Mouse (Mus musculus): ENCODE results near the gene Ing2.

Ing2 gene

GRCm38 (mm10) chr8:47675786-47676185 lies 430 bp upstream of the Ing2 start:
- no peak for DNase-seq (ENCODE audit: low spot score in 2 of 2)

GRCm38 (mm10) chr8:47674140-47674776 lies 1.1 kb downstream of the Ing2 start:
- DNase-seq (ENCODE audit: low spot score in 2 of 2), result no peak

- peak; percentile 83 to 94 for DNase-seq (ENCODE audit: low spot score in 2 of 2)
Measured at GRCm38 (mm10) chr8:47673317-47674139, 1.8 kb downstream of the Ing2 start.

DNA sequence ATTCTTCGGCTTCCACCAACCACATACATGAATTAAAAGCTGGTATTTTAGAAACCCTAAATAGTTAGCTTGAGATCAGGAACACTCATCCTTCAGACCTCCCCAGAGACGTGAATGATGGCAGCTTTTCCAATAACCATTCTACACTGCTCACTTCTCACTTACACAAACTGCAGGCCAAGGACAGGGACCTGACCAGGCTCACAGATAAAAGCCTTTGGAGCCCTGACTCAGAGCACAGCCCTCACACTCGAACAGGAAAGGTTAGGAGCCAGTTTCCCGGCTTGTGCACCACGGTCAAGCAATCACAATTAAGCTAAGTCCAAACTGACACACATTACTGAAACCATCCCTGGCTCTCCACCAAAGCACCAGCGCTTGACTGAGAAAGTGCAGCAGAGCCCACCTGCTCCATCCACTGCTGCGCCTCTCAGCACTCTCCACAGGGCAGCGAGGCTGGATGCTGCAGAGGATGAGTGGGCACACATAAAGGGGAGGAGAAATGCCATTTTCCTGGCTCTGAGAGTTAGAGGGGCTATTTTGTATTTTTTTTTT lies 11.0 kb downstream of the Ing2 start:
- DNase-seq (ENCODE audit: low spot score in 2 of 2), result no peak

DNA sequence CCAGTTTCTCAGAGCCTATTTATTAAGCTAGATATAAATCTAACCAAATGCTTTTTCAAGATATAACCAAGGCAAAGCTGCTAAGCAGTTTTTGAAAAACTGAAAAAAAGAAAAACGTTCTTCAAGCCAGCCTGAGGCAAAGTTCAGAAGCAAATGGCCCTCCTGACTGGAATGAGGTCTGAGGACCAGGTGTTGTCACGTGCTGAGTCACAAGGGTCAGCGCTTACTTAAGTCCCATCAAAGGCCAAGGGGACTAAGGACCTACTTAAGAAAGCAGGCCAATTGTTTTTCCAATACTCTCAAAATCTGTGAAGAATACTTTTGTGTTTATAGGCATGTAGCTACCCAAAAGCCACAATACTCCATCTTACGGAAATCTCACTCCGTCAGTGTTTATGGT lies 12.2 kb downstream of the Ing2 start:
- DNase-seq (ENCODE audit: low spot score in 2 of 2), result no peak

DNA sequence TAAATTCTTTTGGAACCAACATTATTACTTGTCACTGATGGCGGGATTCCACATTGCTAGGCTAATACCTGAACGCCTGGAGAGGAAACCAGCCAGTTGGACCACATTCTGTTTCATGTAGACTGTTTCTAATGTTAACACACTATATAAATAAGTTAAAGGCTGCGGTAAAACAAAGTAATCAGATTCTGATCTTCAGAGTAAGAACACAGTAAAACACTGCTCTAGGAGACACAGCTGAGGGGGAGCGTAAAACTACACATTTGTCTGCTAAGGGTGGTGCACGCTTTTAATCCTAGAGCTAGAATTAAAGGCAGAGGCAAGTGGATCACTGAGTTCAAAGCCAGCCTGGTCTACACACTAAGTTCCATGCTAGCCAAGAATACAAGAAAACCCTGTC lies 12.6 kb downstream of the Ing2 start:
- DNase-seq (ENCODE audit: low spot score in 2 of 2), result no peak

GRCm38 (mm10) chr8:47660394-47660793 lies 15.0 kb downstream of the Ing2 start:
- DNase-seq (ENCODE audit: low spot score in 2 of 2), result no peak

- no peak for DNase-seq (ENCODE audit: low spot score in 2 of 2)
Measured at GRCm38 (mm10) chr8:47659463-47659862, 15.9 kb downstream of the Ing2 start.

GRCm38 (mm10) chr8:47654406-47654805 lies 20.9 kb downstream of the Ing2 start:
- no peak for DNase-seq (ENCODE audit: low spot score in 2 of 2)

DNA sequence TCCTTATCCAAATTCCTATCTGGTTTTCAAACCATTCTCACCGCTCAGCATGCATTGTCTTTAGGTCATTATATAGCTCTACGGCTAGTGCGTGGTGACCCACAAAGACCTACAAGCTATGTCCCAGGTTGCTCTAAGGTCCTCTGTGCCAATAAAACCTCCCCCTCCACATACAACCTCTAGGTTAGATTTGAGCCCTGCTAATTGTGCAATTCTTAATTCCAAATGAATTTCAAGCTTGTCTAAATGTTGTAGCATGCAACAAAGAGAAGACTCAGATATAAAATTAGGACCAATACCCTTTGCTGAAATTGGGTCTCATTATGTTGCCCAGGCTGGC lies 22.6 kb downstream of the Ing2 start:
- no peak for DNase-seq (ENCODE audit: low spot score in 2 of 2)

GRCm38 (mm10) chr8:47651913-47652736 lies 23.2 kb downstream of the Ing2 start:
- no peak for DNase-seq (ENCODE audit: low spot score in 2 of 2)

DNA sequence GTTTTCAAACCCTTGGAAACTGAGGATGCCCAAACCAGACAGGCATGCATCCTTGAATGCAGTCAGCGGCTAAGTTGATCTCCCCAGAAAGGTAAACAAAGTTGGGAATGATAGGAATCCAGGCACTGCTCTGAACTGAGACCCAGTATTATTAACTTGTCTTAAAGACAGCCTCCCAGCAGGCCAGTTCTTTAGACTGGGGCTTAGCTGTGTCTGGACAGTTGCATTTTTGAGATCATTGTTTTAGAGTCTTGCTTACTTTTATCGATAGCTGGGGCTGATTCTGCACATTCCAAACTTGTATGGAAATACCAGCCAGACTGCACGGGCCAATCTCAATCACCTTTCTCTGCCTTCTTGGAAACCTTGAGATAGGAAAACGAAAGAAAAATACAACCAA lies 24.5 kb downstream of the Ing2 start:
- no peak for DNase-seq (ENCODE audit: low spot score in 2 of 2)

DNA sequence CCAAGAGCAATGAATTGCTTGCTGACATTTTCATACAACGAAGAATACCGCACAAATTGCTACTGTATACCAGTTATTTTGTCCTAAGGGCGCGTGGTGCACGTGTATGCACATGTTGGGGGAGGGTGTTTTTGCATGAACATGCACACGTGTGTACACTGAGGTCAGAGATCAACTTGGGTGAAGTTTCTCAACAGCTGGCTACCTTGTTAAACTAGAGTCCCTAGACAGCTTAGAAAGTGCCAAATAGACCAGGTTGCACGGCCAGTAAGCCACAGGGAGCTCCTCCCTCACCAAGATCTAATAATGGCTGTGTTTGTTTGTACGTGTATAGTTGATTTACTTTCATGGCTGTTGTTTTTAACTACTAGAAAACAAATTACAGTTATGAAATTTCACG lies 25.8 kb downstream of the Ing2 start:
- no peak for DNase-seq (ENCODE audit: low spot score in 2 of 2)

DNA sequence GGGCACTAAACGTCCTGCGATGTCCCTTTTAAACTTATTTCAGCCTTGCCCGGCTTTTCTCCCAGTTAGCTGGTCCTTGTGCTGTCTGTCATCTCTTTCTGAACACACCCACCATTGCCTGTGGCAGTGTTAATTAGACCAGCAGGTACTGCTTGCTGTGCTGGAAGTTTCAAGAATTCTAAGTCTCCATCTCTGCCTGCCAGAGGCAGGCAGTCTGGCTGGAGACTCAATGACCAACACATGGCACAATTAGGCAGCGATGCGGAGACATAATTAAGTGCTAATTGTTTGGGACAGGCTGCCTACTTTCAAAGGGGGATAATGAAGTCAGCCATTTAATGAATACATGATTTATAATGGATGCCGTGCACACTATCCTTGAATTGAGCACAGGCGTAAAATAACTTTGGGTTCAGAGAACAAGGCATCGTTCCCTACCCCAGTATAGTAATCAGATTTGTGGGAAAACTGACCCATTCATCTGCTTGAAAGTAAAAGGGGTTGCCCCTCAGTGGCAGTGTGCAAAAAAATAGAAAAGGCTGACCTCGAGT lies 32.8 kb downstream of the Ing2 start:
- DNase-seq (ENCODE audit: low spot score in 2 of 2), result no peak

DNA sequence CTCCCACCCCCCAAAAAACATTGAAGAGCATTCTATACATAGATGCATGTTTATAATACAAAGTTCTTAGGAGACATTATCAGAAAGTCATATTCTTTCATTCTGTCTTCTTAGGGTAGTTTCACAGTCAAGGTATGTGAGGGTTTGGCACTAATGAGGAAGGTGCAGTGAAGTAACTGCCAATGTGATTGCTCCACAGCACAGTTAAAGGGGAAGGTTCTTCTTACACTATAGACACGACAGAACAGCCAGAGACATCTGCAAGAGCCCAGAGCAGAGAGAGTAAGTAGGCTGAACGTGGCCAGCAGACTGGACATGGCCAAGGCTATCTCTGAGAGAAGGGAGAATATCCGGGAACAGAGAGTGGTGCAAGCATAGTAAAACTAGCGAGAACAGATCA lies 38.2 kb downstream of the Ing2 start:
- DNase-seq (ENCODE audit: low spot score in 2 of 2), result no peak

DNA sequence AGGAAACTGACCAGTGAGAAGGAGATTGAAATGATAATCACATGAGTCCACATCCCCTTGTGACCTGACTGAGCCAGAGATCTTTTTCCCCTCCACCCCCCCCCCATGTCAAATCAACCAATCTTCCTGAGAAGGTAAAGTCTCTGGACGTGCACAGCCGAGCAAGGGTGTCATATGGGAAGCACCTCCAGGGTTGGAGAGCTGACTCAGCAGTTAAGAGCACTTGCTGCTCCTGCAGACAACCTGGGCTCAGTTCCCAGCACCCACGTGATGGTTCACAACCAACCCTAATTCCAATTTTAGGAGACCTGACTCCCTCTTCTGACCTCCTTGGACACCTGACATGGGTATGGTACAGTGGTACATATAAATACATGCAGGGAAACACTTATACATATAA lies 39.3 kb downstream of the Ing2 start:
- DNase-seq (ENCODE audit: low spot score in 2 of 2), result no peak

DNA sequence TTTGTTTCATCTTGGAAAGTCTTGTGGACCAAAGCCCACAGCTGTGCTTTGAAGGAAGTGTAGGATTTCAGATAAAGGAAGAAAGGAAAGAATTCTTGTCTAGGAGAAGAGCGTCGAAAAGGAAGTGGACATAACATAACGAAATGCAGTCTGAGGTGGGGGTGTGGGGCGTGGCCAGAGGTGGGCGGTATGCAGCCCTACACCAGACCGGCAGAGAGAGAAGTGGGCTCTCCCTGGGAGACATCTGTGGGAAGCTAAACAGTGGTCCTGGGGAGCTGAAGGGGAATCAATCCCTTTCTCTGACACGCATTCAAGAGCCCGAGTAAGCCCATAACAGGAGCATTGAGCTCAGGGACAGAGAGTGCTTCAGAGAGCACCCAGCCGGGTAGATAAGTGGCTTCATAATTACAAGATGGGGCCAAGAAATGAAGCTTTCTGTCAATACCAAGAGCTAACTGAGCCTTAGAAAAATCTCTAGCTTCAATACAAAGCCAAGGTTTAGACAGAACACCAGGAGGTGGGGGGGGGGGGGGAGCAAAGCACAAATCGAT lies 40.5 kb downstream of the Ing2 start:
- DNase-seq (ENCODE audit: low spot score in 2 of 2), result no peak

DNA sequence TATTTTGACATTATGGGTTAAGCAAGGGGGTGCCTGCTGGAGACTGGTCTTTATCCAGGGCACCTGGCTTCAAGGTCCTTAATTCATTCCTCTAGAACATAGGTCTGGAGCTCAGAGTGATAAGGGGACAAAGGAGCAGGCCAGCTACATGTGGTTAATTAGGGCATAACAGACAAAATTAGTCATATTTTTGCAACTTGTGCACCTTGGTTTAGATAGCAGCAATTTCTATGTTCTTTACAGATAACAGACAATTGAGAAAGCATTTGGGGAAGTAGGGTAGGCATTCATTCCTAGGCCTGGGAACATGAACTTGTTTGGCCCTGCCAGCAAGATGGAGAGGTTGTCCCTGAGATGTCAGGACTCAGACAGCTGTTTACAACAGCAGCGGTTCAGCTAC lies 54.2 kb downstream of the Ing2 start:
- no peak for DNase-seq (ENCODE audit: low spot score in 2 of 2)
